Mouse (Mus musculus): Measurements from ENCODE around the gene Ralgapa1.

- TF ChIP-seq ZC3H11A (IDR thresholded peaks at IDR 0.05; ENCODE audit: low read depth, low read length) (no peak), ZKSCAN1 (IDR thresholded peaks at IDR 0.05; ENCODE audit: low read depth, low read length) (no peak), MAX (IDR thresholded peaks at IDR 0.05; ENCODE audit: low read length) (no peak), POLR2A (IDR thresholded peaks at IDR 0.05; ENCODE audit: control insufficient read depth in 1 of 2, insufficient read depth in 1 of 2, low read depth in 1 of 2, low read length in 2 of 2, poor library complexity in 1 of 2) (no peak), CTCF (IDR thresholded peaks at IDR 0.05 in 2 of 3, conservative IDR thresholded peaks at IDR 0.05 in 1 of 3; ENCODE audit: control insufficient read depth in 1 of 3, insufficient read depth in 1 of 3, low read depth in 2 of 3, low read length in 3 of 3, poor library complexity in 1 of 3, severe bottlenecking in 1 of 3) (peak; percentile 38 to 65 (median 56); a peak in 5 of 6 replicates)
Observed at GRCm38 (mm10) chr12:55846741-55847140, 25.8 kb upstream of the Ralgapa1 start.
